Mouse (Mus musculus) inflammation-experienced regulatory T-cells (primary cell): ENCODE data around the gene Mylpf. TPM values are rescaled to one million over a fixed set of nuclear protein-coding genes. Genes with fewer than 3 reads are reported as not detected.

ENCODE experiments used
- polyA plus RNA-seq, 2 experiments: library from polyadenylated mRNA; unstranded; fragments of 100-300 nt; shearing (Covaris generic); gene quantifications; one replicate each; pipeline ENCODE4 v1.2.1; 2017

The Mylpf gene
- 10 to 100 TPM; 11.1 to 22.9 TPM for polyA plus RNA-seq

GRCm38 (mm10) chr7:127208553-127209438 is at the start of gene Mylpf:
Mylpf (plus strand) TSS chr7:127208890.

GRCm38 (mm10) chr7:127195544-127196295 is 13.0 kb upstream of the Mylpf start, which contains the start of gene Cd2bp2:
Cd2bp2 (minus strand) TSS chr7:127196050.

GRCm38 (mm10) chr7:127208295-127208552 is 466 bp upstream of the Mylpf start, which contains the start of gene Tbc1d10b:
Tbc1d10b (minus strand) TSS chr7:127208468.

GRCm38 (mm10) chr7:127232622-127233367 is 24.1 kb downstream of the Mylpf start, which contains the start of the genes Zfp553 and Sept1:
Zfp553 (plus strand) TSS chr7:127233061.
Sept1 (minus strand) TSS chr7:127233130.

GRCm38 (mm10) chr7:127243870-127244657 is 35.4 kb downstream of the Mylpf start, which contains the start of gene Zfp771:
Zfp771 (plus strand) TSS chr7:127244274.

GRCm38 (mm10) chr7:127260309-127261111 is 51.8 kb downstream of the Mylpf start, which contains the start of gene Dctpp1:
Dctpp1 (minus strand) TSS chr7:127260709.

Other genes with a start within 250 kb of the Mylpf start
- 100 to 1,000 TPM; 248 to 261 TPM for gene Cdipt, start 233.0 kb upstream of the Mylpf start, polyA plus RNA-seq
- gene Cdiptos, start 232.8 kb upstream of the Mylpf start, polyA plus RNA-seq, result 1 to 10 TPM in 1 of 2 experiments, under 1 TPM in 1; 0.94 to 3.5 TPM
- gene Mvp, start 194.3 kb upstream of the Mylpf start, polyA plus RNA-seq, result 10 to 100 TPM; 49.5 to 51.3 TPM
- 1 to 10 TPM in 1 of 2 experiments, under 1 TPM in 1; 0.71 to 3.4 TPM for gene Pagr1b, start 192.4 kb upstream of the Mylpf start, polyA plus RNA-seq
- 100 to 1,000 TPM; 140 to 147 TPM for gene Pagr1a, start 191.5 kb upstream of the Mylpf start, polyA plus RNA-seq
- 10 to 100 TPM; 35.6 to 68.8 TPM for gene Gm42742, start 187.8 kb upstream of the Mylpf start, polyA plus RNA-seq
- gene Prrt2, start 187.7 kb upstream of the Mylpf start, polyA plus RNA-seq, result 10 to 100 TPM in 1 of 2 experiments, 1 to 10 TPM in 1; 9.5 to 16.8 TPM
- gene Maz, start 181.9 kb upstream of the Mylpf start, polyA plus RNA-seq, result 100 to 1,000 TPM; 152 to 157 TPM
- gene Kif22, start 166.4 kb upstream of the Mylpf start, polyA plus RNA-seq, result 10 to 100 TPM; 10.1 to 11.0 TPM
- gene Zg16, start 121.6 kb upstream of the Mylpf start, polyA plus RNA-seq, result 1 to 10 TPM in 1 of 2 experiments, not detected in 1; 1.0 TPM
- gene AI467606, start 117.5 kb upstream of the Mylpf start, polyA plus RNA-seq, result 100 to 1,000 TPM; 320 to 356 TPM
- gene Qprt, start 86.7 kb upstream of the Mylpf start, polyA plus RNA-seq, result 10 to 100 TPM; 17.9 to 21.1 TPM
- gene Spn, start 71.1 kb upstream of the Mylpf start, polyA plus RNA-seq, result 100 to 1,000 TPM in 1 of 2 experiments, 10 to 100 TPM in 1; 81.1 to 120 TPM
- gene Cd2bp2, start 12.8 kb upstream of the Mylpf start, polyA plus RNA-seq, result 10 to 100 TPM; 59.9 to 63.9 TPM
- gene Tbc1d10b, start 422 bp upstream of the Mylpf start, polyA plus RNA-seq, result 100 to 1,000 TPM in 1 of 2 experiments, 10 to 100 TPM in 1; 71.6 to 101 TPM
- gene Zfp553, start 24.2 kb downstream of the Mylpf start, polyA plus RNA-seq, result 10 to 100 TPM; 20.4 to 32.8 TPM
- 100 to 1,000 TPM; 433 to 501 TPM for gene Sept1, start 24.2 kb downstream of the Mylpf start, polyA plus RNA-seq
- 10 to 100 TPM; 14.6 to 20.7 TPM for gene Zfp771, start 35.4 kb downstream of the Mylpf start, polyA plus RNA-seq
- gene Dctpp1, start 51.8 kb downstream of the Mylpf start, polyA plus RNA-seq, result 10 to 100 TPM; 27.8 to 34.4 TPM
- 10 to 100 TPM; 34.4 to 44.5 TPM for gene Sephs2, start 65.2 kb downstream of the Mylpf start, polyA plus RNA-seq
- 100 to 1,000 TPM; 325 to 340 TPM for gene Itgal, start 87.4 kb downstream of the Mylpf start, polyA plus RNA-seq
- gene Zfp768, start 136.7 kb downstream of the Mylpf start, polyA plus RNA-seq, result under 1 TPM in 1 of 2 experiments, not detected in 1; 0.55 TPM
- gene Zfp747, start 167.2 kb downstream of the Mylpf start, polyA plus RNA-seq, result 10 to 100 TPM; 15.1 to 22.7 TPM
- gene 9130019O22Rik, start 178.3 kb downstream of the Mylpf start, polyA plus RNA-seq, result 10 to 100 TPM in 1 of 2 experiments, 1 to 10 TPM in 1; 7.4 to 15.1 TPM
- 1 to 10 TPM; 6.3 to 6.7 TPM for gene E430018J23Rik, start 184.7 kb downstream of the Mylpf start, polyA plus RNA-seq
- 10 to 100 TPM; 13.3 to 15.4 TPM for gene Zfp764, start 197.9 kb downstream of the Mylpf start, polyA plus RNA-seq
- 10 to 100 TPM; 43.5 to 48.6 TPM for gene Zfp688, start 213.2 kb downstream of the Mylpf start, polyA plus RNA-seq
- 10 to 100 TPM in 1 of 2 experiments, 1 to 10 TPM in 1; 5.1 to 13.4 TPM for gene Zfp689, start 240.3 kb downstream of the Mylpf start, polyA plus RNA-seq